Mouse (Mus musculus): Measurements from ENCODE around the gene Auts2.
A peak's percentile ranks its signal among the peaks of the same experiment; 100 is the strongest.

The Auts2 gene

DNA sequence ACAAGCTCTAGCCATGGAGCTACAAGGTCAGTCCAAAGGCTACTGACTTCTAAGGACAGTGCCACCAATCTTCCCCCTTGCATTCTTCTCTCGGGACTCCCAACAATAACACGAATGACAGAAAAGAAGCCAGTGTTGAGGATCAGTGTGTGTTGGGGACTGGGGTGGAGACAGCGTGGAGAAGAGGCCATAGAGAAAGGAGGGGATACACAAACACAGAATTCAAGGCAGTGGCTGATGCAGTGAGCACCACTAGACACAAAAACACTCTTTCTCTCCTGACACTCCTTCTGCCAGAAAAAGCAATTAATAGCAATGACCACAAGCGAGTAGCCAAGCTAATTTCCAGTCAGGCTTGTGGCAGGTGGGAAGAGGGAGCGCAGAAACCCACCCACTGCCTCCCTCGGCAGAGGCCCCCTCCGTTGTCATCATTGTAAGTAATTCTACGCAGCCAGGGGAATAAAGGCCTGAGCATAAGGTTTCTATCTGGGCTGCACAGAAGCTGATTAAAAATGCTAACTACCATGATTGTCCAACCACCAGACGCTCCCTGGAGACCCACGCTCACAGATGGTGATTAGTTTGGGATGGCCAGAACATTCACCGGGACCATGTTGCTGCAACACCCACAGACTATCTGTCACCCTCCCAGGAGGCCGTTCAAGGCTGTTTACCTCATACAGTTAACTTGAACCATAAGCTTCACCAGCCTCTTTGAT lies 862.9 kb downstream of the Auts2 start:
- peak; percentile 12 to 23 for DNase-seq (ENCODE audit: low spot score in 2 of 2)

DNA sequence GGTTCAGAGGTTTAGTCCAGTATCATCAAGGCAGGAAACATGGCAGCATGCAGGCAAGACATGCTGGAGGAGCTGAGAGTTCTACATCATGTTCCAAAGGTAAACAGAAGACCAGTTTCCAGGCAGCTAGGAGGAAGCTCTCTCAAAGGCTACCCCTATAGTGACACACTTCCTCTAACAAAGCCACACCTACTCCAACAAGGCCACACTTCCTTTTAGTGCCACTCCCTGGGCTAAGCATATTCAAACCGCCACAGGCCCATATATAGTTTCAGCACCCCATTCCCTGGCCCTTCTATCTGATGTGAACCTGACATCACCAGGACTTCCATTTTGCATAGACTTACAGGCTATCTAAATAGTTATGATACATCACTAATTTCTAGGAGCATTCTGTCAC lies 863.6 kb downstream of the Auts2 start:
- DNase-seq (ENCODE audit: low spot score in 2 of 2) = no peak

DNA sequence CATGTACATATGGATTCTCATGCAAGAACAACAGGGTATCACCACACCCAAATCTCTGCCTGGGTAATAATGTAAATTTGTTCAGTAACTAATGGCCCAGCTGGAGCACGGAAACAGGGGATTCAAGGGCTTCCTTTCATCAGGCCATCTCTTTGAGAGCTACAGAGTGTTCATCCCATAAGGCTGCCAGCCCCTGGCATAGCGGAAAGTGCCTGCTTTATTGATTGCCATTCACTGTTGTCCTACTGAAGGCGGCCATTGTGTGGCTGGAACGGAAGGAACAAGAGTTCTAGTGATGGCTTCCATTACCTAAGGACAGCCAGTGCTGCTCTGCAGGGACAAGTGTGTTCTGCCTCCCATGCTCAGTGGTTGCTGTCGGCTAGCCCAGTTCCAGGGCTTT lies 865.6 kb downstream of the Auts2 start:
- peak; percentile 53 to 68 for DNase-seq (ENCODE audit: low spot score in 2 of 2)

DNA sequence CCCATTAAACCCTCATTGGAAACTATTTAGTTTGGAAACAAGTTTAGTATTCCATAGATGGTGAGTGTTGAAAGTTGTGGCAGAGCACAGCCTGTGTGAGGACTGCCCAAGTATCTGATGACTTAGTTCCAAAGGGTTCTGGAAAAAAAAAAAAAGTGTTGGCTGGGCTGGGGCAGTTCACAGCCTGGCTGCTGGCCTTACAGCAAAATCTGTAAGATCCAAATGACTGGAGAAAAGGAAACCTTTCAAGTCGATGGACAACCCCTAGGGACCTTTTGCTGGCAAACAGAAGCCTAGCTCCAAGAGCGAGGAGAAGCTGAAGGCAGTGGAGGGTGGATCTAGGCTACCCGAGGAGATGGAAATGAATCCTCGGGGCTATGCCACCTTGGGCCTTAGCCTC lies 869.4 kb downstream of the Auts2 start:
- no peak for DNase-seq (ENCODE audit: low spot score in 2 of 2)

DNA sequence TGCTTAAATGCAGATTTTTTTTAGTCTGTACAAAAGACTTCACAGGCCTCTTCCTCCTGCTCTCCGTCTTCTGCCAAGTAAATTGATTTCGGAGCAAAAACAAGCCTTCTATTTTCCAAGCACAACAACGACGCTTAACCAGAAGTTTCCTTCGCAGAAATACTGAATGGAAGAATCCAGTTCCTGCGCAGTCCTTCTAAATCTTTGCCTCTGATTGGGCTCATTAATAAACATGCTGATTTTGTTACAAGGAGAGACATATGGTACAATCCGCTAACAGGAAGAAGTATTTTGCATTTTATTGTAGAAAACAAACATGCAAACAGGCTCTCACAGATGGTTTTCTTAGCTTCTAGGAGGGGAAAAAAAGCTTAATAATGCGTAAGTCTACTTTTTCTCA lies 878.1 kb downstream of the Auts2 start:
- no peak for DNase-seq (ENCODE audit: low spot score in 2 of 2)

DNA sequence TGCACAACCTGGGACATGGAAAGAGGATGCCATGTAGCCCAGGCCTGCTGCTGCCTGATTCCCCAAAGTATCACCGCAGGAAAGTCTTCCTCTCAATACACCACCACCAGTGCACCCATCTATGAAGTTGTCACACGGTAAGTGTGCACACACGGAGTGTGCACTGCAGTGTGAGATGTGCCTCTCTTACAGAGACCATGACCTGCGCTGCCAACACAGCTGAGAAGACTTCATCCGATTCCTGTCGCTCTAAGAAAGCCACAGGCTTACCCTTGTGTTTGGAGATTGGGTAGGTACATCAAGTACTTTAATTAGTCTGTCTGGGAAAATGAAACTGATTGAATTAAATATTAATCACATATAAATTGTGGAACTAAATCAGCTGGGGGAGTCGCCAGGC lies 878.5 kb downstream of the Auts2 start:
- DNase-seq (ENCODE audit: low spot score in 2 of 2) = no peak

DNA sequence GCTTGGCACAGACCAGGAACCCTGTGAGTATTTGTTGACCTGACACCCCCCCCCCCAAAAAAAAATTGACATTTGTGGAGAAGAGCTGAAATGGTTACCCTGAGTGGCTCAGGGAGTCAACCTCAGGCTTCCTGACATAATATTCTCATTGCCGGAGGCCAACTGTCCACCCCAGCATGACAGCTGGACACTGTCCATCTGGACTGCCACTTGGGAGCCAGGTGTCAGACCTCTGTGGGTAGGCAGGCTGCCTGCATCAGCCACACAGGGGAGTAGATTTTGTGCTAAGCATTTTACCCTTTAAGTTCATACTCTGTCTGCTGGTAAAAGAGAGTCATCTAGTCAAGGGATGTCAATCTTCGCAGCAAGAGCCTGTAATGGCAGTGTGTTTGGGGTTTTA lies 880.5 kb downstream of the Auts2 start:
- no peak for DNase-seq (ENCODE audit: low spot score in 2 of 2)

DNA sequence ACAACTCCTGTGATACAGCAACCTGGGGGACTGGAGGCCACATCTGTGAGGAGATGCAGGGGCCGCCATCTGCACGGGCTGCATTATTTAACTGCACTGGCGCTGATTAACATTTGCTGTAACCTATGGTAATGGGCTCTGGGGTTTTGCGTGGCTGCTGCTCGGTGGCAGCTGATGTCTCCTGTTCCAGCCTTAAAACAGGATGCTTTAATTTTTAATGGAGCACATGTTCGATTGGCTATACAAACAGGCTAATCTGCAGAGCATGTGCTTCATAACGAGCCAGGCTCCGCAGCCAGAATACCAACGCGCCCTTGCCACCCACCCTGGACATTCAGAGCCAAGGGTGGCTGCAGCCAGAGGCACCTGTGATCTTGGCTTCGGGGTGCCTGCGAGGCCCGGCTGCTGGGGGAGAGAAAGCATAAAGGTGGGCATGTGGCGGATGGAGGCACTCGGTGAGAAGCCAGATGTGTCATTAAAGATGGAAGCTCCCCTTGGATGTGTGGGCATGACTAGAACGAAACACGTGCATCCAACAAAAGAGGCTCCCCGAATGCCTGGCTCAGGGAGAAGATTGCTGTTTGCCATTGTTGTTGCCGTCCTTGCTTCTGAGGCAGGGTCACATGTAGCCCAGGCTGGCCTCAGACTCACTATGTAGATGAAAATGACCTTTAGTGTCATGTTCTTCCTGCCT lies 884.2 kb downstream of the Auts2 start:
- no peak for DNase-seq (ENCODE audit: low spot score in 2 of 2)

DNA sequence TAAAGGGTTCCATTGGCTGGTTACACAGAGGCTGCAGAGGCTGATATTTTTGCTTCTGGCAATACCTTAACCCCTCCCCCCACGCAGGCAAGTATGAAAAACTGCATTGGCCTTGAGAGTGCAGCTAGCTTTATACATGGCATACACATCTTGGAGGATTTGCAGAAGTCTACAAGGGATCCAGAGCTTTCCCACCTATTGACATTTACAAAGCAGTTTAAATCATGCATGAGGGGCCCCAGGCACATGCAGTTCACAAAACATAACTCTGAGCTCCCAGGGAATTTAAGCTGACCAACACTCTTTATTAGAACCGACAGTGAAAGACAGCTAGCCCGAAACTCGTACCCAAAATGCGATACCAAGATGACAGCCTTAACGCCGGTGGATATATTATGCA lies 888.9 kb downstream of the Auts2 start:
- no peak for DNase-seq (ENCODE audit: low spot score in 2 of 2)

DNA sequence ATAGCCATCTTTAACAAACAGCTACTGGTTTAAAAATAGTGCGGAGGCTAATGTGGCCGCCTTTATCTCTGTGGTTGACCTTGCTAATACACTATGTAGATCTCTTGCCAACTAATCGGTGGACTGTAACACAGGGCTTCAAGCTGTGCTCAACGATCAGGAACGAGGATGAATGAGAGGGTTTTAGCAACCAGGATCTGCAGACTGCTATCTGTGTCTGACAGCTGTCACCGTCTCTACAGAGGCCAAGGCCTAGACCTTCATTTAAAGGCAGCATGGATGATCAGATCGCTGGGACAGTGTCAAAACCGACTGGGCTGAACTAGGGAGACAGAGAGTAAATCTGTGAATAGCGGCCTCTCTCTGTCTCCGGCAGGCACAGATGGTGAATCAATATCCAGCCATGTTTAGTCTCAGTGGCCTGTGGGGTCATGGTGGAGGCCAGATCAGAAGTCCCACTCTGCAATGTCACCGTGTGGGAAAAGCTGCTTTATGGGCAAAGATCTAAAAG lies 892.7 kb downstream of the Auts2 start:
- DNase-seq (ENCODE audit: low spot score in 2 of 2) = no peak

DNA sequence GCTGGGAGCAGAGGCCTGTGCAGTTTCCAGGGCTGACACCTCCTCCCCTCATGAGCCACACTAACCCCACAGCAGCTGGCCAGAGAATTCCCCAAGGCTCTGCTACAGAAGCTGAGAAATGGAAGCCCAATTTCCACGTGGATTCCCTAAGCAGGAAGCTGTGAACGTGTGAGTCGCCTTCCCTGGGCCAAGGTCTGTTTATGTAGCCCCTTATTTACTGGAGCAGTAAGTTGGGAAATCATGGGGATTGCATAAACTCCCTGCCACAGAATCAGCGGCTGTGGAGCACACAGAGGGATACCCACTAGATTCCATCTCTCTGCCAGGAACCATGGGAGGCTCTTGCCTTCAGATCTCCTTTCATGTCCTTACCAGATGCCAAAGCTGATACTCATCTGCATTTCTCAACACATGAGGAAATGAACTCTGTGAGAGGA lies 895.4 kb downstream of the Auts2 start:
- no peak for DNase-seq (ENCODE audit: low spot score in 2 of 2)

DNA sequence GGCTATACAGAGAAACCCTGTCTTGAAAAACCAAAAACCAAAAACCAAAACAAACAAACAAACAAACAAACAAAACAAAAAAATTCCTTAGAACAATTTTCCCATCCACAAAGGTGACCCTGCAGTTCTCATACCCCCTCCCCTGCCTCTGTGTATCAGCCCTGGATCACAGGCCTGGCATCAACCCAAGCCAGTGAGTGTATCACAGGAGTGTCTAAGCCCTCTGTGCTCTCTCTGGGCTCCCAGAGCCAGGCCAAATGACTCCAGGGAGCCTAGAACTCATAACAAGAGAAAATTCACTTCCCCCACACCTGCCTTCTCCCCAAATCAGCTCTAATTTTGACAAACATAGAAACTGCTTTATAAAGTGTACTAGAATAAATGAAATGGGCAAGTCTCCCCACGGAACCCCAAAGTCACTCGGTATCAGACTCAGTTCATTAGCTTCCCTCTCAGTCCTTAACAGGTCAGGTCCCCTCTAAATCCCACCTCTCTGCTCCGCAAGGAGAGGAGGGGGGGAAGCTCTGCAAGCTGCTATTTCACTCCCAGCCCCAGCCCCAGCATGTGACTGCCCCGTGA lies 896.0 kb downstream of the Auts2 start:
- DNase-seq (ENCODE audit: low spot score in 2 of 2) = no peak

DNA sequence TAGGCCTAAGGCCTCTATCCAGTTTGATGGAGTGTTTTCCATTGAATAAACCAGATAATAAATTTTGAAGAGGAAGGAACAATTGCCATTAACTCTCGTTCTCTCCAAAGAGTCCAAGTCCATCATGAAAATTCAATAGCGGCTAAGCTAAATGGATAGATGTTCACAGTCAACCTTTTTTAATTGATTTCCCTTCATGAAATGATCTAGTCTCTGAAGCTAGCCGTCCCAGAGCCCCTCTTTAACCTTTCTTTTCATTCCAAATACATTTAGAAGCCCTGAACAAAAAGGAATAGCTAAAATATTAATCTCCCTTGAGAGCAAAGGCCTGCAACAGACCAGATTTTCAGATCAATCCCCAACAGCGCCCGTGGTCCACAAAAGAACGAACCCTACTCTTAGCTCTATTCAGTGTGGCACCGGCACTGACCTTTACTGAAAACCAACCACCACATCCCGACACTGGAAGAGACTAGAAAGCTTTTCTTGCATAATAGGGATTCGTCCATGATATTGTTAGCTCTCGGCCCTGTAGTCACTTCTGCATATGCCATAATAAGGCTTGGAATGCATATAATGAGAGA lies 896.9 kb downstream of the Auts2 start:
- DNase-seq (ENCODE audit: low spot score in 2 of 2) = no peak

DNA sequence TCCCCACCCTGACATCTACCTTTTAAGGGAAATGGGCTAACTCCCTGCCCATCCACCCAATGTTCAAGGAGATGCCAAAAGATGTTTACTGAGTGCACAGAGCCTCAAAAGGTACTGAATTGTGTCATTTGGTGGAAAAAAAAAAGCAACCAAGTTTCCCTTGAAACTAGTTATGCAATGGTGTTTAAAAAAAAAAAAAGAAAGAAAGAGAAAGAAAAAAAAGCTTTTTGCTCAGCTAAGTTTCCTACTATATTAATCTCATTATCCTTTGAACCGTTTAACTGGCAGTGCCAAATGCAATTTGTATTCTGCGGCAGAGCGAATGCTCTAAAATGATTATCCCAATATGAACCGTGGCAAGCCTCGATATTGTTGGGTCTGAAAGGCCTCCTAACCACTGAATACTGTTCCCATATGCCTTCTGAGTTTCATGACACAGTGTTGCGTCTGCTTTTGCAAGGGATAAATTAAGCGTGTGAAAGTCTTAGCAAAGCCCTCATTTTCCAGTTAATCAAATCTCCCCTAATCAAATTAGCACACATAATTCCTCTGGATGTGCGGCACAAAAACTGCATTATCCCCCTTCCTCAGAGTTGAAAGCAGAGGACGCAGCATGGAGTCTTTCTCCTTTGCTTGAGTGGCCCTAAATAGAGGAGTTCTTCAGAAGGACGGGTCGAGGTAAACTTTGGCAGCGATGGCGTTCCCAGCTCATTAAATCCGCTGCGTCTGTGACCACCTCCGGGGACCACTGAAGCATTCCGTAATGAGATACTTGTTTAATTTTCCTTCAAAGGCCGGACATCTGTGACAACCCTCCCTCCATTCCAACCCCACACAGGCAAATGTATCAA lies 897.6 kb downstream of the Auts2 start:
- DNase-seq (ENCODE audit: low spot score in 2 of 2) = peak in 1 of 2 experiments; percentile 19

DNA sequence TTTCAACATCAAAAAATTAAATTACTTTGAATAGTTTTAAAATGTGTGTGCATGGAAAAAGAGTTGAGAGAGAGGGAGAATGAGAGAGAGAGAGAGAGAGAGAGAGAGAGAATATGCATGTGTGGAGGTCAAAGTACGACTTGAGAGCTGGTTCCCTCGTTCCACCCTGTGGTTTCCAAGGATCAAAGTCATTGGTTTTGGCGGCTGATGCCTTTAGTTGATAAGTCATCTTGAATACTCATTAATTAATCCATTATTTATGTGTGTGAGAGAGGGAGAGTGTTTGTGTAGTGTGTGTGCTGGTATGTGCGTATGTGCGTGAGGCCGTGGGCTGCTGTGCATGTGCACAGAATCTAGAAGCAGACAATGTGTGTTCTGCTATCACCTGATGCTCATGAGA lies 898.8 kb downstream of the Auts2 start:
- DNase-seq (ENCODE audit: low spot score in 2 of 2) = no peak

DNA sequence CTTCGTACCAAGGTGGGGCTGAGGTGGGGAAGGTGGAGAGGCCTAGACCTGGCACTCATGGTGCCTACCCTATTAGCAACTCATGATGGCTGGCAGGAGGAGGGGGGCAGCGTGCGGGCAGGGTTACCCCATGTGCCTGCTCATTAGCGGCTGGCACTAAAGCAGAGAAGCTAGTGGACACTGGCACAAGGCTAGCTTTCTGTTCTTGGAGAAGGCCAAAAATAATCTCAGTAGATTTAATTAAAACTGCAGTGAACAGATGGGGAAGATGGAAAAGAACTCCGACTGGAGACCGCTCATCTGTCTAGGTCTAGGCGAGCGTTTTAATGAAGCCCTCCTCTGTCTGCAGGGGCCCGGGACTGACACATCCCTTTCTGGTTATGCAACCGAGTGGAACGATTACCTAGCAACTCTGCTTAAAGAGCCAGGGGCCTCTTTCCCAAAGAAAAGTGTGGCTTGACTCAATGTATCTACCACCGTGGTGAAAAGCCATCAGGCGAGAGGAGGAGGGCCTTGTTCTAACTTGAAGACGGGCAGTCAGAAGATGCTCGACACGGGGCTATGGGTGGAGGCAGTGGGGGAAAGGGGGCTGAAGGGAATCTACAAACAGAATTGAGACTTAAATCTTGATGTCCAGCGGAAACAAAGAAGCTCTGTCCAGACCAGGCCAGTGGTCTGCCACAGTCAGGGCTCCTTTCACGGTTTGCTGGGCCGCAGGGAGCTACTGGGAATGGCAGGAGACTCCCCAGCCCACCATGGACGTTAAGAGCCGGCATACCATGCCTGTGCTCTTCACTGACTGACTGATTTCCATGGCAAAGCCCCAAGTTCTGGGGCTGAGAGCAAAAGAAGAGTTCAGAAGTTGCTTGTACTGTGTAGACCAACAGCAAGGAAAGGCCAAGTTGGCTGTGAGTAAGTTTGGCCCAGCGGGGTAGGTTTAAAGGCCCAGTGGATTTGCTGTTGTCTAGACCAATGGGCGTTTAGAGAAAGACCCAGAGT lies 899.7 kb downstream of the Auts2 start:
- peak; percentile 54 to 68 for DNase-seq (ENCODE audit: low spot score in 2 of 2)

DNA sequence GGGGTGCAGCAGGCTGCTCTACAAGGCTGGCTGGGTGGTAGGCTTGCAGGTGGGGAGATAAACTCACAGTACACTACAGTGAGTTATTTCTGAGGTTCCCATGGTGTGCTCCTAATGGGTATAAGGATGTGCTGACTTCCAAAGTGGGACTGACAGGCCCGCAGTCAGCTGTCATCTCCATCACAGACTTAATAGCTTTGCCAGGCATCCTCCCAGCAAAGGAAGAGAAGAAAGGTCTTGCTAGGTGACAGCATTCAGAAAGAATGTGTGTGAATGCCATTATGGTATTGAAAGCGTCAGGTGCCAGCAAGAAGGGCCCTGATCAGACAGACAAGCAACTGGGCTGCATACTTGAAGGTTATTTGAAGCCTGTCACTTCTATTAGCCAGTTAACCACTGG lies 900.4 kb downstream of the Auts2 start:
- no peak for DNase-seq (ENCODE audit: low spot score in 2 of 2)

DNA sequence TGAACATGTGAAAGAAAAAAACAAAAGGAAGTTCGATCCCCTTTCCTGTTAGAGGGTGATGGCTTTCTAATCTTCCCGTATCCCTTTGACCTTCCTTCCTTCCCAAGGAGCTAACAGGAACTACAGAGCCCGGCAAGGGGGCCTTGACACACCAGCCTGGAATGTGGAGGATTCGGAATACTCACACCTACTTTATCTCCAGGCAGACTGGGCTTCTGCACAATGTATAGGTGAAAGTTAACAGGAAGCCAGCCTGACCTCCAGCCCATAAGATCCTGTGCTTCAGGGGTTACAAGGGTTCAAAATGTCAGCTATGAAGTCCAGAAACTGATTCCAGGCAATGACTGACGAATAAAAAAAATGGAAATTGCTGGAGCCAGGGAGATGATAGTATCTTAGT lies 906.7 kb downstream of the Auts2 start:
- DNase-seq (ENCODE audit: low spot score in 2 of 2) = no peak

DNA sequence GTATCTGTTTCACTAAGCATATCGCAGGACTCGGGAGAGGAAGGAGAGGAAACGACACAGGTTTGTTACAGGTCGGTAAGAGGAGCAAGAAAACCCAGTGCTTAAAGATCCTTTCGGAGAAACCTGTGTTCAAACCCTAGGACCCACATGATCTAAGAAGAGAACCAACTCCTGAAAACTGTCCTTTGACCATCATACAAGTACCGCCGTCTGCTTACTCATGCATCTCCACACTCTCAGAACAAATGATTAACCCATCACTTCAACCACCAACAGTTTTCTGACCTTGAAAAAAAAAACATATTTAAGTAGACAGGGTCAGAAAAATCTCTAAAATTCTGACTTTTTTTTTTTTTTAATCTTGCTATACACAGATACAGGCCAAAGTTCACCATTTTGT lies 908.4 kb downstream of the Auts2 start:
- no peak for DNase-seq (ENCODE audit: low spot score in 2 of 2)

DNA sequence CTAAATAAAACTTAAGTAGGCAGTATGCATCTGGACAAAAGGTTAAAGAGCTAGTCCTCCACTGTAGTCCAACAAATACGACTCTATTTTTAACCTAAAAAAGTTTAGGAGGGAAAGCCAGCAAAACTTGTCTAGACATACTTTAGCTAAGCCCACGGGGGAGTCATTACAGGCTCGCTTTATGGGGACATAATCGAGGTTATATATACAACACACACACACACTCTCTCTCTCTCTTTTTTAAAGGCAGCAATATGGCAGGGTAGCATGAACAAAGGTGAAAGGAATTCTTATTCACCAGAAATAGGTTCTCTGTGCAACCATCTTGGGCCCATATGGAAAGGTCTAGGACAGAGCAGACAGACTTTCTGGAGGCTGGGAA lies 911.2 kb downstream of the Auts2 start:
- no peak for DNase-seq (ENCODE audit: low spot score in 2 of 2)

All from frontal cortex, postnatal 10 days (tissue).